Mouse (Mus musculus) bone marrow macrophage, adult 2 months (primary cell): ENCODE data around the gene 1110017D15Rik. TPM values are rescaled to one million over a fixed set of nuclear protein-coding genes. Genes with fewer than 3 reads are reported as not detected.

ENCODE experiments used
- H3K27ac ChIP-seq: 2 replicates; pipeline ENCODE4 v1.5.1; 2012; ENCODE audit warnings: low read depth, low read length; ENCODE audit not compliant: insufficient read depth
- H3K4me1 ChIP-seq: 2 replicates; pipeline ENCODE4 v1.6.1; 2012; ENCODE audit warnings: low read length; ENCODE audit not compliant: control insufficient read depth, insufficient read depth
- H3K4me3 ChIP-seq: 2 replicates; pipeline ENCODE4 v1.5.1; 2012; ENCODE audit warnings: mild to moderate bottlenecking, low read length, moderate library complexity; ENCODE audit not compliant: insufficient read depth
- CTCF ChIP-seq: IDR thresholded peaks from 2 replicates; pipeline ENCODE4 v1.5.1; 2012; ENCODE audit warnings: low read depth, mild to moderate bottlenecking, low read length, moderate library complexity
- POLR2A ChIP-seq: IDR thresholded peaks from 2 replicates; pipeline ENCODE4 v1.6.1; 2012; ENCODE audit warnings: mild to moderate bottlenecking, low read depth, low read length, borderline replicate concordance
- polyA plus RNA-seq: library from polyadenylated mRNA; stranded (reverse); fragments of >200 nt; gene quantifications from 2 replicates; pipeline ENCODE4 v1.2.4, GENCODE M21; 2012; ENCODE audit not compliant: missing spikeins, insufficient read depth, insufficient read length

1110017D15Rik gene
- polyA plus RNA-seq, 1 experiment, result not detected

GRCm38 (mm10) chr4:41542136-41542535, 25.0 kb upstream of the 1110017D15Rik start:
- H3K27ac ChIP-seq, result no peak overlapping the region
- no peak for TF ChIP-seq POLR2A
- TF ChIP-seq CTCF, result no peak
- H3K4me1 ChIP-seq, result no peaks in the 10 kb centered on the region
- no peak overlapping the region for H3K4me3 ChIP-seq

DNA sequence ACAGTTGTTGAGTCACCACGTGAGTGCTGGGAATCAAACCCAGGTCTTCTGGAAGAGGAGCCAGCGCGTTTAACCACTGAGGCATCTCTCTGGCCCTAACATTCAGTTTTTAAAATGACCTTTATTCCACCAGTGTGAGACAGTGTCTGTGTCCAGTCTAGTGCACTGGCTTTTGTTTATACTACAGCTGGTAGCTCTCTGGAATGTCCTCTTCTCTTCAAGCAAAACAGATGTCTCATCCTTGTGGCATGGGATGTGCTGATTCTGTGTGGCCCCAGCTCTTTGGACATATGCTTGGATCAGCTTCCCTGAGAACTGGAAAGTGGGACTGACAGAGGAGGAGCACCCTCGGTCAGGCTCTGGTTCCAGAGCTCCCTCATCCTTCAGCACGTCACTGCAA, 17.7 kb upstream of the 1110017D15Rik start:
- no peak for TF ChIP-seq POLR2A
- no peak for TF ChIP-seq CTCF
- no peak overlapping the region for H3K4me3 ChIP-seq
- H3K27ac ChIP-seq, result no peak overlapping the region
- peaks cover 17% of the 10 kb centered on the region for H3K4me1 ChIP-seq

DNA sequence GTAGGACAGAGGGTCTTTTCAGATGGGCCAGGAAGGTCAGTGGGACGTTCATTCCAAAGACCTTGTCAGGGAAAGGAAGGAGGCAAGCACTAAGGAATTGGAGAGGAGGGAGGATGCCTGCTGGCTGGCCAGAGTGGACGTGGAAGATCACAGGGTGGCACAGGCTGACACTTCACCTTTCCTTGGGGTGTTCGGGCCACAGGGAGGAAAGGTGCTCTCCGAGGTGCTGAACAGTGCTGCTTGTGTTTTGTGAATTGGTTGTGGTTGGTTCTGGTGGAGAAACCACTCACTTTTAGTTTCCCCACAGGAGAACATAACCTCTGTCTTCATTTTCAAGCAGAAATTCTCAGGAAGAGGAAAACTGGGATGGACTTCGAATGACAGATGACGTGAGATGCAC, 15.3 kb upstream of the 1110017D15Rik start:
- TF ChIP-seq CTCF (no peak), POLR2A (no peak)
- peaks cover 33% of the 10 kb centered on the region for H3K4me1 ChIP-seq
- no peak overlapping the region for H3K27ac ChIP-seq
- H3K4me3 ChIP-seq, result no peak overlapping the region

DNA sequence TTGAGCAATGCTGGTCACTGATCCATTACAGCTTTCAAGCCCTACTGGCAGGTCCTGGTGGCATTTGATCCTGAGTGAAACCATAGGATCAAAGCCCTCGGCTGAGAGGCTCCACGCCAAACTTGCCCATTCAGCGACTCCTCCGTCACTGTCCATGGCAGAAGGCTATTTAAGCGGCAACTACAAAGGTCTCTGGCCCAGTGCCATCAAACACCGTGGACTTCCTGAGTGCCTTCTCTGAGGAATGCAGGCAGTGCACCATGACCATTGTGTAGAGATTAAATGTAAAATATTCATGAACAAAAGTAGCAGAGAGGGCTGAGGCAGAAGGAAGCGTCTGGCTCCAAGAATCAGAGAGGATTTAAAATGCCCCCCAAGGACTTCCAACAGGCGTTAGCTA, 10.9 kb upstream of the 1110017D15Rik start:
- TF ChIP-seq POLR2A (no peak), CTCF (no peak; the same call in 1 of the 2 replicates)
- Histone ChIP-seq H3K4me3 (no peak overlapping the region), H3K4me1 (peaks cover 33% of the 10 kb centered on the region), H3K27ac (no peak overlapping the region)

GRCm38 (mm10) chr4:41527076-41527475, 9.9 kb upstream of the 1110017D15Rik start:
- H3K27ac ChIP-seq, result no peak overlapping the region
- no peak overlapping the region for H3K4me3 ChIP-seq
- H3K4me1 ChIP-seq, result peaks cover 33% of the 10 kb centered on the region
- TF ChIP-seq POLR2A (no peak), CTCF (no peak)

DNA sequence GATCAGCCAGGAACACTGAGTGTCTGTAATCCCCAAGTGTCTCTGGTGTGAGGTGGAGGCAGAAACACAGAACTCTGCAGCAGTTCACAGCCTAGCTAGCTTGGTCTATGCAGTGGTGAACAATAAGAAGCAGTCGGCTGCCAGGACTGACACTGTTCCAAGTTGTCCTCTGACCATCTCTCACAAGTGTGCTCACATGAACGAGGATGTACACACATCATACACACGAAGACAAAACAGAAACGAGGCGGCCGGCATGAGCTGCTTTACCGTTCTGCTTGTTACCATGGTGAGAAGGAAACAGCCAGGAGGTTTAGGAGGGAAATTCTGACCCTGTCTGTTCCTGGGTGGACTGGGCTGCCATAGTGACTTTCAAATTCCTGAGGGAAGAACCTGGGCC, 9.4 kb upstream of the 1110017D15Rik start:
- Histone ChIP-seq H3K27ac (no peak overlapping the region), H3K4me3 (no peak overlapping the region), H3K4me1 (peaks cover 32% of the 10 kb centered on the region)
- no peak for TF ChIP-seq CTCF
- no peak for TF ChIP-seq POLR2A

DNA sequence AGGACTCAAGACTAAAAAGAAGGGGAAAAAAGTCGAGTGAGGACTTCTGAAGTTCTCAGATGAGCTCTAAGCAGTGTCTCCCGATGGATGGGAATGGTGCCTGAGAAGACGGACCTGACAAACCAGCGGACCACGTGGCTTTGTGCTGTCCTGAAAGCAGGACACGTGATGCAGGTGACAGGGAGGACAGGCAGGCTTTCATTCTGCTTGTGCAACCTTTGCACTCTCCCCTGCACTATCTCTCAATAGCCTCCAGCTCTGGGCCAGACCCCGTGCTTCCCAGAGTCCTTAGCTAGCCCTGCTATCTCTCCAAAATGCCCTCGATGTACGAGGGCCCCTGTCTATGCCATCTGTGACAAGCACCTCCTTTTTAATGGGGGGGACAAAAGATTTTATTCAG, 7.7 kb upstream of the 1110017D15Rik start:
- TF ChIP-seq POLR2A, result no peak
- TF ChIP-seq CTCF, result no peak
- Histone ChIP-seq H3K4me1 (peaks cover 16% of the 10 kb centered on the region), H3K27ac (no peak overlapping the region), H3K4me3 (no peak overlapping the region)

DNA sequence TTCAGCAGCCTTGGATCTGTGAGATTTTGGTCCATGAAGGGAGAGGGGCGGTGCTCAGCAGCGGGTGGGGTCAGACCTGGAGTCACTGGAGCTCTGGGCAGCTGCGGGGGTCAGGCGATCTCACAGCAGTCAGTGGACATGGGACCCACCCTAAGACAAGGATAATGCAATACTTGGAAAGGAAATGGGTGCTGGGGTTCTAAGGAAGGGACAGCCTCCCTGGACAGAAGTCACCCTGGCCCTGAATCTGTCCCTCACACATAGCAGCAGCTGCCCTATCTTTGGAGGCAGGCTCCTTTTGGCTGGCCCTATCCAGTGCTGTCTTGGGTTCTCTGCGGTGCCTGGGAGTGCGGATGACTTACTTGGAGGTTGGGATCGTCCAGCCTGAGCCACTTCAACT, 6.7 kb upstream of the 1110017D15Rik start:
- no peak overlapping the region for H3K4me3 ChIP-seq
- H3K4me1 ChIP-seq, result peaks cover 8% of the 10 kb centered on the region
- TF ChIP-seq CTCF (no peak), POLR2A (no peak)
- no peak overlapping the region for H3K27ac ChIP-seq

DNA sequence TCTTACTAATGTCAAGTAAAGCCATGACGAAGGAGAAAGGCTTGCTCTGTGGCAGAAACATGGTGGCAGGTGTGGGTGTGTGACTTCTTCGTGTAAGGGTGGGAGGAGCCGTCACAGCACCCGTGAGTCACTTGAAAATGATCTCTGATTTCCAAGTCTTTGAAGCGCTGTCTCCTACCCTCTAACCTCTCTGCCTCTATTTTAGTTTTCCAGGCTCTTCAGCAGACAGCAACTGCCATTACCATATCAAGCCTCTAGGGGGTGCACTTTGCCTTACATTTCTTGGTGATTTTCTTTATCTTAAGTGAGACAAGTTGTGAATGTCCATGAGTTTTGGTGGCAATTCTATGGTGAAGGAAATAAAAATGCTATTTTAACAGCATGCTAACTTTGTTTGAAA, 5.7 kb upstream of the 1110017D15Rik start:
- Histone ChIP-seq H3K4me3 (no peak overlapping the region), H3K4me1 (no peaks in the 10 kb centered on the region), H3K27ac (no peak overlapping the region)
- TF ChIP-seq POLR2A (no peak), CTCF (0 out of 2 replicates have a peak, but pooled peaks have one; percentile 29)

DNA sequence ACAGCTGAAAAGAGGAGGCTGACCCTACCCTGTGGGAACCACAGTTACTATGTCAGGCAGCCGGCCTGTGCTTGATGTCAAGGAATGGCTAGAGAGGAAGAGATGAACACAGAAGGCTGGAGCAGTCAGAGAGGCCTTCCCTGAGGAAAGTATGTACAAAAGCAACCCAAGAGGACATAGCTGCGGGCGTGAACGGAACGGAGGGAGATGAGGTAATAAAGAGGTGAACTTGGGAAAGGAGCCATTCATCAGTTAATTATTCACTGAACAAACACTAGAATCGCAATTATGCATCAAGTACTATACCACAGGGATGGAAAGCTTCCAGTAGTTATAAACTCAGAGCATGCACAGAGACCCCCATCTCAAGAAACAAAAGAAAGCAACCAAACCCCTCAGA, 5.0 kb upstream of the 1110017D15Rik start:
- H3K4me1 ChIP-seq, result no peaks in the 10 kb centered on the region
- H3K4me3 ChIP-seq, result no peak overlapping the region
- no peak overlapping the region for H3K27ac ChIP-seq
- TF ChIP-seq CTCF, result no peak
- no peak for TF ChIP-seq POLR2A

DNA sequence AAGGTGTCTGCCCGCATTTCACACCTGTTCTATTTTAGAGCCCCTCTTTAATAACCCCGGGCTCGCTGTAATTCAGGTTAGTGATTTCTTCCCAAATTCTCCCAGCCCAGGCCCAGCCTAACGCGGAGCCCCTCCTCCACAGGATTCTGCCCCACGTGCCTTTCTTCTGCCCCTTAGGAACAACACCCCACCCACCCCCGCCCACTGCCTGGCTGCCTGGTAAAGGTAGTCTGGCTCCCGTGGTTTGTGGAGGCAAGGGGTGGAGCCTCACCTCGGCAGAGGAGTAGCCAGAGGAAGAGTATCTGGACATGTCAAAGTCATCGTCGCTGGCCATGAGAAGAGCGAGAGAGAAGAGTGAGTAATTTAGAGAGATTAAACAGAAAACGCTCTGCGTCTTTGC, 3.5 kb upstream of the 1110017D15Rik start:
- no peak overlapping the region for H3K27ac ChIP-seq
- H3K4me3 ChIP-seq, result no peak overlapping the region
- TF ChIP-seq POLR2A, result no peak
- H3K4me1 ChIP-seq, result no peaks in the 10 kb centered on the region
